Mouse (Mus musculus): Measurements from ENCODE around the gene Bcl7b. TPM values are rescaled to one million over a fixed set of nuclear protein-coding genes. Genes with fewer than 3 reads are reported as not detected.

Bcl7b gene
- polyA plus RNA-seq, 1 experiment: 31.0 TPM

DNA sequence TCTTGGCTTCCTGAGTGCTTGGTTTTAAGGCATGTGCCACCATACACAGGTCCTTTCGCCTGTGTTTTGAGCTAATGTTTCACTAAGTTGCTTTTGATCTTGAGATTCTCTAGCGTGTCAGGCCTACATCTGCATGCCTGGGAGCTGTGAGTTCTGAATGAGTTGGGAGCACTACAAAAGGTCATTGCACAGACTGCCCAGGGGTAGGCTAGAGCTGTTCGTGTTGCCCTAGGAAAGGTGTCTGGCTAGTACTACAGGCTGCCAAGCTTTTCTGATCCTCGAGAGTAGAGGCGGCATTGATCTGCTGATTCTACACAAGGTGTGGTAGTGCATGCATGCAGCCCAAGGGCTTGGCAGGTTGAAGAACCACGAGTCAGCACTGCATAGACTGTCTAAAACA is 5.3 kb upstream of the Bcl7b start:
- Histone ChIP-seq H3K27ac (ENCODE audit: insufficient read depth, low read length) (no peak overlapping the region), H3K4me1 (ENCODE audit: control insufficient read depth, insufficient read depth, low read length) (no peaks in the 10 kb centered on the region), H3K4me3 (ENCODE audit: insufficient read depth, low read length) (no peak overlapping the region)
- no peak for TF ChIP-seq CTCF (IDR thresholded peaks at IDR 0.05; ENCODE audit: borderline replicate concordance, insufficient read depth, low read length)
- TF ChIP-seq POLR2A (IDR thresholded peaks at IDR 0.05; ENCODE audit: low read depth, low read length): no peak

DNA sequence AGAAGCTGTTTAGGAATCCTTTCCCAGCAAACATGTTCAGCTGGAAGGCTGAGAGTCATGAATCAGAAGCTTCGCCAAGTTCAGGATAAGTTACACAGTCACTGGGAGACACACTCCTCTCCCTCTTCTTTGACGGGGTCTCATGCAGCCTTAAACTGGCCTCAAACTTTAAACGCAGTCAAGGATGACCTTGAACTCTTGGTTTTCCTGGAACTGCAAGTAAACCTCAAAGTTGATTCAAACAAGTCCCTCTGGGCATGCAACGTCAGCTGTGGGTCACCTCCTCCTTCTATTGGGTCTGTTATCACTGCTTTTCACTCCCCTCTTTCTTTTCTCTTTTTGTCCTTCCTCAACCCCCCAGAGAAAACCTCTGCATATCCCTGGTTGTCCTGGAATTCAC is 1.2 kb upstream of the Bcl7b start:
- no peak overlapping the region for H3K27ac ChIP-seq (ENCODE audit: insufficient read depth, low read length)
- no peak overlapping the region for H3K4me3 ChIP-seq (ENCODE audit: insufficient read depth, low read length)
- TF ChIP-seq CTCF (IDR thresholded peaks at IDR 0.05; ENCODE audit: borderline replicate concordance, insufficient read depth, low read length) (no peak), POLR2A (IDR thresholded peaks at IDR 0.05; ENCODE audit: low read depth, low read length) (no peak)
- H3K4me1 ChIP-seq (ENCODE audit: control insufficient read depth, insufficient read depth, low read length): peaks cover 3% of the 10 kb centered on the region; the same call in 1 of the 2 replicates

DNA sequence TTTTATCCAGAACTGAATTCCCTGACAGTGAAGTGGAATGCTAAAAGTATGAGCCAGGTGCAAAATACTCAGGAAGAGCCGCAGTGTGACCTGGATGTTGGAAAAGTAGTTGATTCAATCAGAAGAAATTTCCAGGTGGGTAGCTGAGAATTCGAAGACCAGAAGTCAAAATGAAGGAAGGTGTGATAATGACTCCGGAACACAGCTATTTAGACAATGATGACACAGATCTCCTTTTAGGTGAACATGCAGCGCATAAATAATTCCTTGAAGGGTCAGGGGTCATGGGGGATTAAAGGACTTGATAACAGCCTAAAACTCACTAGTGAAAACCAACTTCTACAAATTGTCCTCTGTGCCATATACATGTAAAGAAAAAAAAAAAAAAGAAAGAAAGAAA is 614 bp upstream of the Bcl7b start:
- TF ChIP-seq CTCF (IDR thresholded peaks at IDR 0.05; ENCODE audit: borderline replicate concordance, insufficient read depth, low read length) (no peak), POLR2A (IDR thresholded peaks at IDR 0.05; ENCODE audit: low read depth, low read length) (no peak)
- Histone ChIP-seq H3K27ac (ENCODE audit: insufficient read depth, low read length) (no peak overlapping the region), H3K4me1 (ENCODE audit: control insufficient read depth, insufficient read depth, low read length) (peaks cover 3% of the 10 kb centered on the region; the same call in 1 of the 2 replicates), H3K4me3 (ENCODE audit: insufficient read depth, low read length) (no peak overlapping the region)

DNA sequence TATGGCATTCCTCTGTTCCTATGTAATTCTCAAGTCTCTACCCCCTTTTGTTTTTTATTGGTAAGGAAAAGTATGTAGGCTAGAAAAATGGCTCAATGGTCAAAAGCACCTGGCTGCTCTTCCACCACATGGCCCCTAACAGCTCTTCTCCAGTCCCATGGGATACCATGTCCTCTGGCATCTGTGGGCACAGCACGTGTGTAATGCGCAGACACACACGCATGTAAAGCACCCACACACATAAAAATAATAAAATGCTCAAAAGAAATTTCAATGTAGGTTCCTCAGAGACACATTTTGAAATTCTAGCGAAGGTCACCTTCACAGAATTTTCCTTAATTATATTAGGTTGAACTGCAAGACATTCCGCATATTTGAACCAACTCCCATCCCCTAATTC is 1.4 kb downstream of the Bcl7b start:
- H3K27ac ChIP-seq (ENCODE audit: insufficient read depth, low read length): peak overlapping the region; percentile 90; the same call in 1 of the 2 replicates
- H3K4me3 ChIP-seq (ENCODE audit: insufficient read depth, low read length): peak overlapping the region; percentile 74
- peaks cover 3% of the 10 kb centered on the region; the same call in 1 of the 2 replicates for H3K4me1 ChIP-seq (ENCODE audit: control insufficient read depth, insufficient read depth, low read length)
- TF ChIP-seq CTCF (IDR thresholded peaks at IDR 0.05; ENCODE audit: borderline replicate concordance, insufficient read depth, low read length) (no peak), POLR2A (IDR thresholded peaks at IDR 0.05; ENCODE audit: low read depth, low read length) (no peak)

DNA sequence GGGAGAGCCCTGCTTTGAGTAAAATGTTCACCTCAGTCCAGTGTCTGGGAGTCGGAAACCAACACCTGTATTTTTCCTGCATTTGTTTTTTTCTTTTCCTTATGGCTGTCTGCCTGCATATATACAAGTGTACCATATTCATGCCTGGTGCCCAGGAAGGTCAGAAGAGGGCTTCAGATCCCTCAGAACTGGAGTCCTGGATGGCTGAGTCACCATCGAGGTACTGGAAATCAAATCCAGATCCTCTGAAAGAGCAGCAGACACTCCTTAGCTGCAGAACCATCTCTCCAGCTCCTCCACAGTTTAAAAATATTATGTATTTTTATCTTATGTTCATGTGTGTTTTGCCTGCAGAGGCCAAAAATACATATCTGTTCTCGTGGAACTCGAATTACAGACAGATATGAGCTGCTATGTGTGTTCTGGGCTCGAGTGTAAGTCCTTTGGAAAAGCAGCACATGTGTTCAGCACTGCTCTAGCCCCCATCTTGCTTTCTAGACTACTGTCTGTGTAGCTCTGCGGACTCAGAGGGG is 3.7 kb downstream of the Bcl7b start:
- no peak for TF ChIP-seq POLR2A (IDR thresholded peaks at IDR 0.05; ENCODE audit: low read depth, low read length)
- TF ChIP-seq CTCF (IDR thresholded peaks at IDR 0.05; ENCODE audit: borderline replicate concordance, insufficient read depth, low read length): no peak
- H3K4me1 ChIP-seq (ENCODE audit: control insufficient read depth, insufficient read depth, low read length): peaks cover 3% of the 10 kb centered on the region; the same call in 1 of the 2 replicates
- H3K4me3 ChIP-seq (ENCODE audit: insufficient read depth, low read length): no peak overlapping the region
- no peak overlapping the region for H3K27ac ChIP-seq (ENCODE audit: insufficient read depth, low read length)

DNA sequence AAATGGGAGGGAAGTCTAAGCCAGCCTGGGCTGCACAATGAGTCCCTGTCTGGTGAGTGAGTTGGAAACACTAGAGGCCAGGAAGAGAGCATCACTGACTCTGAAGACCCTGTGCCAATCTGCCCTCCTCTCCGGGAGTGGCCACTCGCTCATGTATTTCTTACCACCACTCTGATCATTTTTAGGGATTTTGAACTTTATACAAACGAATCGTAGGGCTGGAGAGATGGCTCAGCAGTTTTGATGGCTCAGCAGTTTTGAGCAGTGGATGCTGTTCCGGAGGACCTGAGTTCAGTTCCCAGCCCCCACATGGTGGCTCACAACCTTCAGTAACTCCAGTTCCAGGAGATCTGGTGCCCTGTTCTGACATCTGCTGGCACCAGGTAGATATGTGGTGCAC is 4.9 kb downstream of the Bcl7b start:
- Histone ChIP-seq H3K4me1 (ENCODE audit: control insufficient read depth, insufficient read depth, low read length) (peaks cover 3% of the 10 kb centered on the region; the same call in 1 of the 2 replicates), H3K27ac (ENCODE audit: insufficient read depth, low read length) (no peak overlapping the region), H3K4me3 (ENCODE audit: insufficient read depth, low read length) (no peak overlapping the region)
- no peak for TF ChIP-seq POLR2A (IDR thresholded peaks at IDR 0.05; ENCODE audit: low read depth, low read length)
- TF ChIP-seq CTCF (IDR thresholded peaks at IDR 0.05; ENCODE audit: borderline replicate concordance, insufficient read depth, low read length): no peak

DNA sequence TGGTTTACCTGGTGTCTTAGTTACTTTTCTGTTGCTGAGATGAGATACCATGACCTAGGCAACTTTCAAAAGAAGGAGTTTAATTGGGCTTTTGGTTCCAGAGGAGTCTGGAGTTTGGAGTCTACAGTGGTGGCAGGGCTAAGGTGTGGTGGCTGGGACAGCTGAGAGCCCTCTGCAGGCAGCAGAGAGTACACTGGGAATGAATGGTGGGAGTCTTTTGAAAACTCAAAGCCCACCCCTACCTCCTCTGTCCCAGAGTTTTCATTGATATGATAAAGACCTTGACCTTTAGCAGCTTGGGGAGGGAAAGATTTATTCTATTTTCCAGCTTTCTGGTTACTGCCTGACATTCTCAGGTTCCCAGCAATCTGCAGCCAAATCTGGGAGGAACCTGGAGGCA is 7.0 kb downstream of the Bcl7b start:
- peaks cover under 1% of the 10 kb centered on the region; the same call in 1 of the 2 replicates for H3K4me1 ChIP-seq (ENCODE audit: control insufficient read depth, insufficient read depth, low read length)
- no peak for TF ChIP-seq CTCF (IDR thresholded peaks at IDR 0.05; ENCODE audit: borderline replicate concordance, insufficient read depth, low read length)
- TF ChIP-seq POLR2A (IDR thresholded peaks at IDR 0.05; ENCODE audit: low read depth, low read length): no peak
- no peak overlapping the region for H3K27ac ChIP-seq (ENCODE audit: insufficient read depth, low read length)
- no peak overlapping the region for H3K4me3 ChIP-seq (ENCODE audit: insufficient read depth, low read length)

DNA sequence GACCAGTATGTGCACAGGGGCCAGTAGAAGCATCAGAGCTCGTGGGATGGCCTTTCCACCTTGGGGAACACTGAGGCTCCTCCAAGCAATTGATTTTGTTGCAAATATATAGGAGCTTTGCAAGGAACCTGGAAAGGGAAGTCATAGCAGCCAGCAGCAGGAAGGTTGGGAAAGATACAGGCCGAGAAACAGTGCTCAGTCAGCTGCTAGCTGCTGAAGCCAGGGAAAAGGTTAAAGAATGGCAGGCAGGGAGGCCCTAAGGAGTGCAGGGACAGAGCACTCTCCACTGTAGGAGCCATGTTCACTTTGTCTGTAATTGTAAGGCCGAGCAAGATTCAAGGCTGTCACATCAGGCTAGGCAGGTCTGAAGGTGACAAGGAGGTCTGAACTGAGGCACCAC is 10.4 kb downstream of the Bcl7b start:
- no peak overlapping the region for H3K27ac ChIP-seq (ENCODE audit: insufficient read depth, low read length)
- H3K4me3 ChIP-seq (ENCODE audit: insufficient read depth, low read length): no peak overlapping the region
- TF ChIP-seq POLR2A (IDR thresholded peaks at IDR 0.05; ENCODE audit: low read depth, low read length) (no peak), CTCF (IDR thresholded peaks at IDR 0.05; ENCODE audit: borderline replicate concordance, insufficient read depth, low read length) (no peak)
- no peaks in the 10 kb centered on the region for H3K4me1 ChIP-seq (ENCODE audit: control insufficient read depth, insufficient read depth, low read length)

DNA sequence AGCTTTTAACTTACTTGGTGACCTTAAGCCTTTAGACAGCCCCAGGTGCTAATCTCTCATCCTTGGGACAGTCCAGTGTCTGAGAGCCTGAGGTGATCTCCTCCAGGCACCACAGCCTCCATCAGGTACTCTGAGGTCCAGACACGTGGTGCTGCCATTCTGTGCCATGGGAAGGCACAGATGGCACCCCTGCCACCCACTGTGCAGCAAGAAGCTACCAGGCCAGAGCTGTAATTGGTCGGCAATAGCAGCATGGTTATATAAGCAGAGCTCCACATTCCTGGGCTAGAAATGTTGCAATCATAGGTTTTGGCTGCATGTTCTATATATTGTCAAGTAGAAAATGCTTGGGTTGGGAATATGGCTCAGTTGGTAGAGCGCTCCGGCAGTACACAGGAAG is 10.9 kb downstream of the Bcl7b start:
- Histone ChIP-seq H3K4me3 (ENCODE audit: insufficient read depth, low read length) (no peak overlapping the region), H3K4me1 (ENCODE audit: control insufficient read depth, insufficient read depth, low read length) (no peaks in the 10 kb centered on the region), H3K27ac (ENCODE audit: insufficient read depth, low read length) (no peak overlapping the region)
- no peak for TF ChIP-seq CTCF (IDR thresholded peaks at IDR 0.05; ENCODE audit: borderline replicate concordance, insufficient read depth, low read length)
- no peak for TF ChIP-seq POLR2A (IDR thresholded peaks at IDR 0.05; ENCODE audit: low read depth, low read length)

DNA sequence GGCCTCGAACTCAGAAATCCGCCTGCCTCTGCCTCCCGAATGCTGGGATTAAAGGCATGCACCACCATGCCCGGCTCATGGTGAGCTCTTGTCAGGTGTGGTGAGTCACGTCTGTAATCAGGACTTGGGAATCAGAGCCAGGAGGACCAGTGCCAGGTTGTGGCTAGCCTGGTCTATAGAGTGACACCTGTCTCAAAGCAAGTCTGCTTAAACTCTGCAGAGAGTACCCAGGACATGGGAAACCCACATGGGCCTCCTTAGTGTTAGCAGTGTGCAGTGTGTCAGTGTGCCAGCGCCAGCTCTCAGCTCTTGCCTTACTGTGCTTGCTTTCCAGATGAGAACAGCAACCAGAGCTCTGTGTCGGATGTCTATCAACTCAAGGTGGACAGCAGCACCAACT is 11.5 kb downstream of the Bcl7b start:
- H3K4me3 ChIP-seq (ENCODE audit: insufficient read depth, low read length): no peak overlapping the region
- TF ChIP-seq POLR2A (IDR thresholded peaks at IDR 0.05; ENCODE audit: low read depth, low read length) (no peak), CTCF (IDR thresholded peaks at IDR 0.05; ENCODE audit: borderline replicate concordance, insufficient read depth, low read length) (no peak)

More for the DNA sequence above, 11.5 kb downstream of the Bcl7b start:
- H3K4me1 ChIP-seq (ENCODE audit: control insufficient read depth, insufficient read depth, low read length): no peaks in the 10 kb centered on the region
- no peak overlapping the region for H3K27ac ChIP-seq (ENCODE audit: insufficient read depth, low read length)
